Comparison of ENCODE assay signal across 32 mouse cellular contexts in genomic region chr16:44811544-44811943, GRCm38 (mm10). TPM values are rescaled to one million over a fixed set of nuclear protein-coding genes. Genes with fewer than 3 reads are reported as not detected.
A peak's percentile ranks its signal among the peaks of the same experiment; 100 is the strongest.
DNase-seq lines count a peak whose midpoint lies in the region; ATAC-seq lines count a peak whose summit lies in the region.
"Had no signal": no experiment of that assay in that cellular context is flagged by ENCODE, and none has a peak within 500 bp of the region (broad histone marks: within the 10 kb centered on the region; RNA-seq: fewer than 3 reads in every experiment).

Gene Cd200r4 (plus strand): TSS chr16:44811733.

- no peak within 1 kb of the TSS for H3K4me3 ChIP-seq in heart, embryonic 11.5 days (ENCODE audit: low read depth, low read length)
- H3K4me3 ChIP-seq in midbrain, embryonic 15.5 days = no peak within 1 kb of the TSS
- H3K4me3 ChIP-seq: erythroblast, embryonic 14.5 days; gastrocnemius, adult 2 months; heart, adult 2 months; intestine, embryonic 15.5 days; megakaryocyte, embryonic 14.5 days; midbrain, embryonic 12.5 days had no signal

- H3K4me1 ChIP-seq in heart, embryonic 11.5 days (ENCODE audit: control insufficient read depth, insufficient read depth, low read length) = no peaks in the 10 kb centered on the region
- H3K4me1 ChIP-seq in midbrain, embryonic 15.5 days = no peaks in the 10 kb centered on the region
- H3K4me1 ChIP-seq: intestine, embryonic 15.5 days; megakaryocyte, embryonic 14.5 days; midbrain, embryonic 12.5 days had no signal

- no peaks in the 10 kb centered on the region for H3K36me3 ChIP-seq in heart, embryonic 11.5 days (ENCODE audit: control insufficient read depth, insufficient read depth, low read length)
- no peaks in the 10 kb centered on the region for H3K36me3 ChIP-seq in midbrain, embryonic 15.5 days (replicated peaks)
- H3K36me3 ChIP-seq: intestine, embryonic 15.5 days; midbrain, embryonic 12.5 days had no signal

- WGBS in heart, embryonic 11.5 days (ENCODE audit: insufficient replicate concordance) = 83% methylated on average over 3 of the region's 3 CpGs
- WGBS in midbrain, embryonic 15.5 days = 90% methylated on average over 3 of the region's 3 CpGs

- no peaks in the 10 kb centered on the region for H3K27me3 ChIP-seq in heart, embryonic 11.5 days (ENCODE audit: control insufficient read depth, insufficient read depth, low read length)
- H3K27me3 ChIP-seq in midbrain, embryonic 15.5 days (replicated peaks) = no peaks in the 10 kb centered on the region
- H3K27me3 ChIP-seq: intestine, embryonic 15.5 days; megakaryocyte, embryonic 14.5 days; midbrain, embryonic 12.5 days had no signal

- DNase-seq in 416B (ENCODE audit: low read depth) = peak; percentile 90
- peak; percentile 13 for DNase-seq in CD4-positive, CD25-positive, alpha-beta regulatory T cell, adult 2 months (ENCODE audit: low read depth, low spot score)
- DNase-seq in cerebellum, adult 18-20 months = no peak
- no peak for DNase-seq in kidney, postnatal 36 days
- DNase-seq: adrenal gland, adult 8-10 months; B cell, adult 2 months; cerebellum, adult 9-11 months; gastrocnemius, adult 2 months; gastrocnemius, postnatal 36 days; heart, adult 2 months; heart, postnatal 14 days; kidney, adult 2 months; layer of hippocampus, postnatal 36 days; right cerebral cortex, postnatal 4 days had no signal

- H3K9ac ChIP-seq in heart, embryonic 11.5 days (ENCODE audit: low read depth, low read length) = no peak within 1 kb of the TSS
- no peak within 1 kb of the TSS for H3K9ac ChIP-seq in midbrain, embryonic 15.5 days
- H3K9ac ChIP-seq: intestine, embryonic 15.5 days; midbrain, embryonic 12.5 days had no signal

- peak; percentile 66 for ATAC-seq in common myeloid progenitor, adult 5-6 weeks (replicated peaks; ENCODE audit: low read depth, poor library complexity, severe bottlenecking)
- peak; percentile 94 for ATAC-seq in megakaryocyte, adult 5-6 weeks (ENCODE audit: poor library complexity, severe bottlenecking)
- no peak for ATAC-seq in heart, embryonic 11.5 days (replicated peaks; ENCODE audit: insufficient number of reproducible peaks, low FRiP score, low TSS enrichment)
- ATAC-seq in midbrain, embryonic 15.5 days (replicated peaks) = no peak
- ATAC-seq: forebrain, embryonic 16.5 days; hindbrain, embryonic 16.5 days; intestine, embryonic 15.5 days had no signal

- no peak within 1 kb of the TSS for H3K4me2 ChIP-seq in heart, embryonic 11.5 days
- H3K4me2 ChIP-seq in midbrain, embryonic 15.5 days = no peak within 1 kb of the TSS
- H3K4me2 ChIP-seq: intestine, embryonic 15.5 days; liver, embryonic 11.5 days; midbrain, embryonic 12.5 days had no signal

- H3K27ac ChIP-seq in heart, embryonic 11.5 days (ENCODE audit: low read depth, low read length) = no peak within 1 kb of the TSS
- no peak within 1 kb of the TSS for H3K27ac ChIP-seq in midbrain, embryonic 15.5 days
- H3K27ac ChIP-seq: gastrocnemius, adult 2 months; heart, adult 2 months; intestine, embryonic 15.5 days; midbrain, embryonic 12.5 days had no signal

- no peaks in the 10 kb centered on the region for H3K9me3 ChIP-seq in heart, embryonic 11.5 days (replicated peaks; ENCODE audit: control insufficient read depth, low read length)
- H3K9me3 ChIP-seq in midbrain, embryonic 15.5 days = no peaks in the 10 kb centered on the region
- H3K9me3 ChIP-seq: intestine, embryonic 15.5 days; megakaryocyte, embryonic 14.5 days; midbrain, embryonic 12.5 days had no signal

RNA-seq across cellular contexts. Expression of gene Cd200r4, which starts in this region (rescaled TPM):
- 0.82 and 1.4 TPM in 2 replicates for total RNA-seq in common myeloid progenitor, adult 5-6 weeks (2017)
- total RNA-seq in megakaryocyte, adult 5-6 weeks (2015) = 6.8 and 8.2 TPM in 2 replicates
- total RNA-seq in megakaryocyte, adult 5-6 weeks (2017) = 4.3 and 5.5 TPM in 2 replicates
- polyA plus RNA-seq in heart, embryonic 11.5 days (2014; fragmentation: Nextera tagmentation; extraction: Ambion mirVana) = 0.09 and 0.18 TPM in 2 replicates
- 0.09 TPM in 1 of 2 replicates, not detected in the other for polyA plus RNA-seq in midbrain, embryonic 15.5 days (2015; fragmentation: Nextera tagmentation; extraction: Ambion mirVana)
- total RNA-seq: adrenal gland, postnatal 4 days; gastrocnemius, adult 2 months; gastrocnemius, postnatal 36 days; heart, adult 2 months; heart, postnatal 14 days; layer of hippocampus, postnatal 36 days; left cerebral cortex, postnatal 10 days had no signal
- polyA plus RNA-seq: erythroblast, embryonic 14.5 days; forebrain, embryonic 16.5 days; hindbrain, embryonic 11.5 days; hindbrain, embryonic 16.5 days; kidney, embryonic 16.5 days; limb, embryonic 11.5 days; neural tube, embryonic 11.5 days; testis, adult 2 months had no signal

Comparison
In these comparisons a context has a peak if more than half of its experiments do, and no peak if none do; other contexts are left out.
1. DNase-seq: peak in 416B (single experiment) and CD4-positive, CD25-positive, alpha-beta regulatory T cell, adult 2 months (single experiment); none in cerebellum, adult 18-20 months (0 of 2) and kidney, postnatal 36 days (0 of 2).
2. ATAC-seq: peak in common myeloid progenitor, adult 5-6 weeks (single experiment) and megakaryocyte, adult 5-6 weeks (single experiment); none in heart, embryonic 11.5 days (single experiment) and midbrain, embryonic 15.5 days (single experiment).